Mouse (Mus musculus): ENCODE data around the gene Arhgap45.
"Not testable (repeated sequence)": the region's sequence is repeated elsewhere in the genome, so short reads cannot be mapped to it uniquely, and the experiment has no call there.

The Arhgap45 gene

DNA sequence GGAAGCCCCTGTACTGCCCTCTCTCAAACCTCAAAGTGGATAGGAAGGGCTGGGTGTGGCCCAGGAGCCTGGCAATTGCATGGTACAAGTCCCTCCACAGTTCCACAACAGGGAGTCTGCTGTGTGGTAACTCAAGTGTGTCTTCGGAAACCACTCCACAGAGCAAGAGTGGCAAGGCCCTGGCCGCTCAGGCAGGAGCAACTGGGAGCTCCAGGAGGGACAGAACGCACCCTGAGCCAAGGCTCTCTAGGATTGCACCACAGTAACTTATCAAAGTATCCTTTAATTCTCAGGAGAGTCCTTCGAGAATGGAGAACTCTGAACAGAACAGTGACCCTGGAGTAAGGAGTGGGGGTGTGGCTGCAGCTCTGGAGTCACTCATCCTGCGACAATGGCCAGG, 19.2 kb downstream of the Arhgap45 start:
- Histone ChIP-seq H3K4me3 (replicated peaks; ENCODE audit: low read length) (peak overlapping the region; percentile 99), H3K27me3 (ENCODE audit: insufficient read depth, low read length) (no peaks in the 10 kb centered on the region), H3K36me3 (ENCODE audit: insufficient read depth, low read length) (peaks cover 61% of the 10 kb centered on the region), H3K4me1 (replicated peaks; ENCODE audit: low read depth, low read length) (peaks cover 89% of the 10 kb centered on the region), H3K9me3 (ENCODE audit: low read length) (no peaks in the 10 kb centered on the region)
- no peak for TF ChIP-seq NANOG (IDR thresholded peaks at IDR 0.05; ENCODE audit: borderline replicate concordance, low read length)
- no peak for TF ChIP-seq CTCF (conservative IDR thresholded peaks at IDR 0.05; ENCODE audit: low read length)
- no peak for TF ChIP-seq POU5F1 (IDR thresholded peaks at IDR 0.05; ENCODE audit: borderline replicate concordance, low read length)

- Histone ChIP-seq H3K36me3 (ENCODE audit: insufficient read depth, low read length) (peaks cover 51% of the 10 kb centered on the region), H3K27me3 (ENCODE audit: insufficient read depth, low read length) (no peaks in the 10 kb centered on the region), H3K4me3 (replicated peaks; ENCODE audit: low read length) (peak overlapping the region; percentile 99), H3K9me3 (ENCODE audit: low read length) (no peaks in the 10 kb centered on the region), H3K4me1 (replicated peaks; ENCODE audit: low read depth, low read length) (peaks cover 85% of the 10 kb centered on the region)
- TF ChIP-seq POU5F1 (IDR thresholded peaks at IDR 0.05; ENCODE audit: borderline replicate concordance, low read length) (no peak), NANOG (IDR thresholded peaks at IDR 0.05; ENCODE audit: borderline replicate concordance, low read length) (no peak), CTCF (conservative IDR thresholded peaks at IDR 0.05; ENCODE audit: low read length) (no peak)
These were observed 20.4 kb downstream of the Arhgap45 start for GRCm38 (mm10) chr10:80036832-80037231.

DNA sequence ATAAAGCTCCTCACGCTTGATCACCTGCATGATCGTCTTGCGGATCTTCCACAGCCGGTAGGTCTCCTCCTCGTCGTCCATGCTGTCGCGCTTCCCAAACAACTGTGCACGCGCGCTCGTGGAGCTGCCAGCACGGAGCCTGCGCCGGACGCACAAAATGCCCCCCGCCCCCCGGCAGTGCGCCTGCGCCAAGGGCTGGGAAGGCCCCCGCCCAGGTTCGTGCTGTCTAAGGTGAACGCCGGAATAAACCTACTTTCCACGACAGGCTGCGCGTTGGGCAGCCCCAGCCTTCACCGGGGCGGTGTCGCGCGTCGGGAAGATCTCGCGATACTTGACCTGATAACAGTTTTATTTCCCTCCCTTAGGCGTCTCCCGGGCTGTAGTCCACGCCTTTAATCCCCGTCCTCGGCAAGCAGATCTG, 23.1 kb downstream of the Arhgap45 start, which contains the start of gene Polr2e:
TSS of gene Polr2e (minus strand) at position 237 of the 421 bp plus-strand sequence.
- Histone ChIP-seq H3K27me3 (ENCODE audit: insufficient read depth, low read length) (no peaks in the 10 kb centered on the region), H3K9me3 (ENCODE audit: low read length) (no peaks in the 10 kb centered on the region), H3K4me1 (replicated peaks; ENCODE audit: low read depth, low read length) (peaks cover 80% of the 10 kb centered on the region), H3K4me3 (replicated peaks; ENCODE audit: low read length) (peak within 1 kb of the TSS; percentile 99), H3K36me3 (ENCODE audit: insufficient read depth, low read length) (peaks cover 43% of the 10 kb centered on the region)
- TF ChIP-seq CTCF (conservative IDR thresholded peaks at IDR 0.05; ENCODE audit: low read length) (no peak), NANOG (IDR thresholded peaks at IDR 0.05; ENCODE audit: borderline replicate concordance, low read length) (no peak), POU5F1 (IDR thresholded peaks at IDR 0.05; ENCODE audit: borderline replicate concordance, low read length) (no peak)

DNA sequence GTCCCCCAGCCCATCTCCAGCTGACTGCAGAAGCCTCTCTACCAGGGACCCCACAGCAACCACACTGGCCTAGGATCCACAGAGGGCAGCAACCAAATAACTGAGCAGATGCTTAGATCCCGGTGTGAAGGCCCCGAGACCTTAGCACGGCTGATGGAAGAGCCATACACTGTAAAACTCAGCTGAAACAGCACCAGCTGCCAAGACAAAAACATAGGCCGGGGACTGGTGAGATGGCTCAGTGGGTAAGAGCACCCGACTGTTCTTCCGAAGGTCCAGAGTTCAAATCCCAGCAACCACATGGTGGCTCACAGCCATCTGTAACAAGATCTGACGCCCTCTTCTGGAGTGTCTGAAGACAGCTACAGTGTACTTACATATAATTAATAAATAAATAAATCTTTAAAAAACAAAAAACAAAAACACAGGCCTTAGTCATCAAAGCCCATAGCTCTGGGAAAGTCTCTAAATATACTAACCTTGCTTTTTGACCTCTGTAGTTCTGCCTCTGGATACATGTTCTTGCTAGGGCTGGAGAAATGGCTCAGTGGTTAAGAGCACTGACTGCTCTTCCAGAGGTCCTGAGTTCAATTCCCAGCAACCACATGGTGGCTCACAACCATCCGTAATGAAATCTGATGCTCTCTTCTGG, 25.1 kb downstream of the Arhgap45 start:
- H3K9me3 ChIP-seq (ENCODE audit: low read length); H3K4me3 ChIP-seq (replicated peaks; ENCODE audit: low read length); H3K27me3 ChIP-seq (ENCODE audit: insufficient read depth, low read length): not testable (repeated sequence)
- Histone ChIP-seq H3K4me1 (replicated peaks; ENCODE audit: low read depth, low read length) (peaks cover 74% of the 10 kb centered on the region), H3K36me3 (ENCODE audit: insufficient read depth, low read length) (peaks cover 23% of the 10 kb centered on the region)

DNA sequence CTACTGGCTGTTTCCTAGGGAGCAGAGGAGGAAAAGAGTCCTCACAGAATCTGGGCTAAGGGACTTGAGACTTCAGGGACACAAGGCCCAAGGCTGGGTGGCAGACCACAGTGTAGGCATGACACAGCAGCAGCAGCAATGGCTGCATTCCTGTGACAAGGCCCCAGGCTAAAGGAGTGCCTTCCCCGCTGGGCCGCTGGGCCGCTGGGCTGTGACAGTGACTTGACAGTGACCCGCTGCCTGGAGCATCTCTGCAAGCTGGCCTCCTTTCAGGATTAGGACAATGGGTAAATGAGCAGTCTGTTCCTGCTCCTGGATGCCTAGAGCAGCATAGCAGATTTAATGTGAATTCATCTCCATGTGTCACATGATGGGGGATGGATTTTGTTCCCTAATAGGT, 27.6 kb downstream of the Arhgap45 start:
- H3K4me1 ChIP-seq (replicated peaks; ENCODE audit: low read depth, low read length) = peaks cover 77% of the 10 kb centered on the region
- no peaks in the 10 kb centered on the region for H3K27me3 ChIP-seq (ENCODE audit: insufficient read depth, low read length)
- H3K36me3 ChIP-seq (ENCODE audit: insufficient read depth, low read length) = no peaks in the 10 kb centered on the region

GRCm38 (mm10) chr10:80045364-80045763, 28.9 kb downstream of the Arhgap45 start:
- Histone ChIP-seq H3K4me3 (replicated peaks; ENCODE audit: low read length) (peak overlapping the region; percentile 77), H3K4me1 (replicated peaks; ENCODE audit: low read depth, low read length) (peaks cover 85% of the 10 kb centered on the region)
- H3K27me3 ChIP-seq (ENCODE audit: insufficient read depth, low read length); H3K36me3 ChIP-seq (ENCODE audit: insufficient read depth, low read length); H3K9me3 ChIP-seq (ENCODE audit: low read length): not testable (repeated sequence)

More for the DNA sequence above, 27.6 kb downstream of the Arhgap45 start:
- H3K9me3 ChIP-seq (ENCODE audit: low read length) = no peaks in the 10 kb centered on the region
- TF ChIP-seq NANOG (IDR thresholded peaks at IDR 0.05; ENCODE audit: borderline replicate concordance, low read length) (no peak), CTCF (conservative IDR thresholded peaks at IDR 0.05; ENCODE audit: low read length) (no peak), POU5F1 (IDR thresholded peaks at IDR 0.05; ENCODE audit: borderline replicate concordance, low read length) (no peak)
- H3K4me3 ChIP-seq (replicated peaks; ENCODE audit: low read length) = peak overlapping the region; percentile 17; the same call in 1 of the 2 replicates

DNA sequence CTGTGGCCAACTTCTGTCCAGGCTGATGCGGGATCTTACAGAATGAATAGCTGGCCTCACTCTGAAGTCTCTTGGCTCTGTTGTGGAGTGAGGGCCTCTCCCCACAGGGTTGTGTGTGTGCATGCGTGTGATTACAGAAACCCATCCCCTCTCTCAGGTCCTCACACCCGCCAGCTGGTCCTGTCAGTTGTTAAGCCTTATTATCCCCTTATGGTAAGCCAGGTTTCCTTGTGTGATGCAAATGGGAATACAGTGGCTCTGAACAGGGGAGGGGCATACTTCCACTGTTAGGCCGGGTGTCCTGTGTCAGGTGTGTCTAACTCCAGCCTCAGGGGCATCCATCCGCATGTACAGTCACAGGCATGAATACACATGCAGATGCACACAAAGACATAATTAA, 29.3 kb downstream of the Arhgap45 start:
- no peaks in the 10 kb centered on the region for H3K27me3 ChIP-seq (ENCODE audit: insufficient read depth, low read length)
- H3K4me3 ChIP-seq (replicated peaks; ENCODE audit: low read length) = peak overlapping the region; percentile 77
- TF ChIP-seq POU5F1 (IDR thresholded peaks at IDR 0.05; ENCODE audit: borderline replicate concordance, low read length) = peak; percentile 32; the same call in 1 of the 2 replicates
- no peak for TF ChIP-seq CTCF (conservative IDR thresholded peaks at IDR 0.05; ENCODE audit: low read length)
- peaks cover 5% of the 10 kb centered on the region; the same call in 1 of the 2 replicates for H3K36me3 ChIP-seq (ENCODE audit: insufficient read depth, low read length)
- peaks cover 85% of the 10 kb centered on the region for H3K4me1 ChIP-seq (replicated peaks; ENCODE audit: low read depth, low read length)
- no peaks in the 10 kb centered on the region for H3K9me3 ChIP-seq (ENCODE audit: low read length)

DNA sequence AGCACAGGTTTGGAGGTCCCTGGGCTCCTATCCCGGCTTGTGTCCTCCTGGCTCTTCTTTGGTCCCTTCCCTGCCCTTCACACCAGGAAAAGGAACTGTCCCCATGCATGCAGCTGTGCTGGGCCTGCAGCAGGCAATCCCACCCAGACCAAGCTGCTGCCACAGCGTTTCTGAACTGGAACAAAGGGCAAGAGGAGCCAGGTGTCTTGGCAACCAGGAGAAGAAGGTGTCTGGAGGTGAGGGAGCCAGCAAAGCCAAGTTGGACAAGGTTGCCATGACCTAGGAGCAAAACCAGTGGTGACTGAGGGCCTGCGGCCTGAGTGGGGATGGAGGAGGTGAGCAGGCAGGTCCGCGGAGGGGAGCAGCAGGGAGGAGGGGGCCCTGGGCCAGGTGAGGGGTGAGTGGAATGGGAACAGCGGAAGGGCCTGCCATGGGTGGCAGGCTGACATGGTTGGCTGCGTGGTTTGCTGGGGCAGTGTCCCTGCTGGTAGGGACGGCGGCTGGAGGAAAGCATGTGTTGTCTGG, 30.6 kb downstream of the Arhgap45 start, which contains the start of gene Gpx4:
TSS of gene Gpx4 (plus strand) at position 126 of the 525 bp plus-strand sequence.
- Histone ChIP-seq H3K4me1 (replicated peaks; ENCODE audit: low read depth, low read length) (peaks cover 86% of the 10 kb centered on the region), H3K36me3 (ENCODE audit: insufficient read depth, low read length) (peaks cover 5% of the 10 kb centered on the region; the same call in 1 of the 2 replicates), H3K4me3 (replicated peaks; ENCODE audit: low read length) (peak within 1 kb of the TSS; percentile 77), H3K9me3 (ENCODE audit: low read length) (no peaks in the 10 kb centered on the region), H3K27me3 (ENCODE audit: insufficient read depth, low read length) (no peaks in the 10 kb centered on the region)
- TF ChIP-seq CTCF (conservative IDR thresholded peaks at IDR 0.05; ENCODE audit: low read length) (no peak), POU5F1 (IDR thresholded peaks at IDR 0.05; ENCODE audit: borderline replicate concordance, low read length) (no peak), NANOG (IDR thresholded peaks at IDR 0.05; ENCODE audit: borderline replicate concordance, low read length) (no peak)

- Histone ChIP-seq H3K36me3 (ENCODE audit: insufficient read depth, low read length) (peaks cover 8% of the 10 kb centered on the region; the same call in 1 of the 2 replicates), H3K27me3 (ENCODE audit: insufficient read depth, low read length) (no peaks in the 10 kb centered on the region), H3K9me3 (ENCODE audit: low read length) (no peaks in the 10 kb centered on the region), H3K4me3 (replicated peaks; ENCODE audit: low read length) (peak overlapping the region; percentile 77), H3K4me1 (replicated peaks; ENCODE audit: low read depth, low read length) (peaks cover 85% of the 10 kb centered on the region)
- no peak for TF ChIP-seq POU5F1 (IDR thresholded peaks at IDR 0.05; ENCODE audit: borderline replicate concordance, low read length)
- TF ChIP-seq NANOG (IDR thresholded peaks at IDR 0.05; ENCODE audit: borderline replicate concordance, low read length) = no peak
- no peak for TF ChIP-seq CTCF (conservative IDR thresholded peaks at IDR 0.05; ENCODE audit: low read length)
These were observed 31.9 kb downstream of the Arhgap45 start for GRCm38 (mm10) chr10:80048396-80048795.
